Mouse (Mus musculus) intestine, embryonic 15.5 days (tissue): Measurements from ENCODE around the gene Pdcd1lg2. TPM values are rescaled to one million over a fixed set of nuclear protein-coding genes. Genes with fewer than 3 reads are reported as not detected.

Experiments used
- ATAC-seq: fragments of 200-750 bp; cut with Nextera tagmentation; 2 replicates; pipeline ENCODE4 v1.8.0; 2017; ENCODE audit warnings: moderate TSS enrichment, moderate library complexity
- H3K27ac ChIP-seq: fragments of 300-500 bp; sonication (generic); 2 replicates; pipeline ENCODE4 v1.5.1; 2015; ENCODE audit warnings: mild to moderate bottlenecking, inconsistent platforms
- H3K27me3 ChIP-seq: fragments of 300-500 bp; sonication (generic); replicated peaks from 2 replicates; pipeline ENCODE4 v1.6.1; 2015; ENCODE audit warnings: inconsistent platforms
- H3K36me3 ChIP-seq: fragments of 300-500 bp; sonication (generic); 2 replicates; pipeline ENCODE4 v1.6.1; 2015; ENCODE audit warnings: inconsistent platforms
- H3K4me1 ChIP-seq: fragments of 300-500 bp; sonication (generic); replicated peaks from 2 replicates; pipeline ENCODE4 v1.6.1; 2015; ENCODE audit warnings: inconsistent platforms
- H3K4me2 ChIP-seq: fragments of 300-500 bp; sonication (generic); replicated peaks from 2 replicates; pipeline ENCODE4 v1.6.1; 2015; ENCODE audit warnings: mild to moderate bottlenecking, inconsistent platforms
- H3K4me3 ChIP-seq: fragments of 300-500 bp; sonication (generic); replicated peaks from 2 replicates; pipeline ENCODE4 v1.5.1; 2015; ENCODE audit warnings: inconsistent platforms
- H3K9ac ChIP-seq: fragments of 300-500 bp; sonication (generic); 2 replicates; pipeline ENCODE4 v1.6.1; 2015; ENCODE audit warnings: inconsistent platforms
- H3K9me3 ChIP-seq: fragments of 300-500 bp; sonication (generic); 2 replicates; pipeline ENCODE4 v1.6.1; 2016; ENCODE audit warnings: inconsistent platforms
- WGBS: fragments of 180-500 bp; shearing (Covaris S2); methylation state at CpG from one replicate; pipeline ENCODE4 v1.1.7; 2015; 5-methylcytosine and 5-hydroxymethylcytosine counted together
- polyA plus RNA-seq: library from polyadenylated mRNA; unstranded; fragments of >200 nt; fragmentation: Nextera tagmentation; extraction: Ambion mirVana; gene quantifications from 2 replicates; pipeline ENCODE4 v1.2.1, GENCODE M21; 2015

Gene Pdcd1lg2
- not detected in 2 replicates for polyA plus RNA-seq

DNA sequence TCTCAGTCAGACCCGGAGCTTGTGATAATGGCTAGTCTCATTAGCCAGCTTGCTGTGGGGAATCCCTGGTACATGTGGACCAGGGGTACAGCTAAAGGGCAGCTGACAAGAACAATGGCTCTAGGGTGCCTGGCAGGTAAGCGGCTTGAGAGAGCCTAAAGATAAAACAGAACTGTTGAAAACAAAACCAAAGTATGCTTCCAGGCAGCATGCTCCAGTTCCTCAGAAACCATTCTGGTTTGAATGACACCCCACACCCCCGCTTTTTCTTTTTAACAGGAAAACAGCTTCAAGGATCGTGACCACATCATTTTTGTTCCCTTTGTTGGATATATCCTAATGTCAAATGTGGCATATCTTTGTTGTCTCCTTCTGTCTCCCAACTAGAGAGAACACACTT, at the start of gene Pdcd1lg2:
Pdcd1lg2 (plus strand) TSS at position 301 of the 400 bp plus-strand sequence.
- Histone ChIP-seq H3K36me3 (no peaks in the 10 kb centered on the region), H3K4me2 (no peak within 1 kb of the TSS), H3K4me1 (no peaks in the 10 kb centered on the region; the same call in 1 of the 2 replicates), H3K9ac (no peak within 1 kb of the TSS), H3K27ac (no peak within 1 kb of the TSS), H3K9me3 (no peaks in the 10 kb centered on the region), H3K4me3 (no peak within 1 kb of the TSS), H3K27me3 (no peaks in the 10 kb centered on the region)
- no peak for ATAC-seq
- WGBS: 90% methylated on average over 4 of the region's 4 CpGs

GRCm38 (mm10) chr19:29361468-29362130, 49.1 kb upstream of the Pdcd1lg2 start:
- no peaks in the 10 kb centered on the region for H3K27me3 ChIP-seq
- peaks cover 9% of the 10 kb centered on the region; the same call in 1 of the 2 replicates for H3K4me1 ChIP-seq
- H3K9ac ChIP-seq: peak overlapping the region; percentile 74
- 2% methylated on average over 33 of the region's 33 CpGs for WGBS
- no peaks in the 10 kb centered on the region for H3K36me3 ChIP-seq
- H3K4me2 ChIP-seq: peak overlapping the region; percentile 78
- peak overlapping the region; percentile 42; the same call in 1 of the 2 replicates for H3K27ac ChIP-seq
- peak overlapping the region; percentile 65 for H3K4me3 ChIP-seq
- ATAC-seq: peak; percentile 99
- H3K9me3 ChIP-seq: no peaks in the 10 kb centered on the region

- no peaks in the 10 kb centered on the region for H3K36me3 ChIP-seq
- 24% methylated on average over 13 of the region's 13 CpGs for WGBS
- ATAC-seq: peak; percentile 42; the same call in 1 of the 2 replicates
These were observed 48.4 kb upstream of the Pdcd1lg2 start for GRCm38 (mm10) chr19:29362173-29362930.

DNA sequence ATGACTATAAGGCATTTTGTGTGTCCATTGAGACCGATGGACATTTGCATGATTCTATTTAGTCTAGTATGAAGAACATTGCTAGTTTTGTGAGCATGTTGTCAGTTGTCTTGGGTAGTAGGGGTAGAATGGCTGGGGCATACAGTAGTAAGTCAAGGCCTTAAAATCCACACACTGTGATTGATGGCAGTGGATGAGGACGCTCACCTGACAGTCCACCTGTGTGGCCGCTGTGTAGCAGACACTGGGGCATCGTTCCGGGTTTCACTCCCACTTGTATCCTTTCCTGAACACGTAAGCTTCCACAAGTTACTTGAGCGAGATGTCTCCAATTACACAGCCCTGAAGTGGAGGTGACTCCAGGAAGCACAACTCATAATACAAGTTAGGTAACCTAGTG, 47.2 kb upstream of the Pdcd1lg2 start:
- Histone ChIP-seq H3K27ac (no peak overlapping the region), H3K27me3 (no peaks in the 10 kb centered on the region), H3K4me1 (peaks cover 11% of the 10 kb centered on the region; the same call in 1 of the 2 replicates), H3K9me3 (no peaks in the 10 kb centered on the region), H3K36me3 (no peaks in the 10 kb centered on the region), H3K9ac (no peak overlapping the region), H3K4me2 (no peak overlapping the region), H3K4me3 (no peak overlapping the region)
- 88% methylated on average over 7 of the region's 7 CpGs for WGBS
- no peak for ATAC-seq

More at GRCm38 (mm10) chr19:29362173-29362930, 48.4 kb upstream of the Pdcd1lg2 start:
- H3K9me3 ChIP-seq: no peaks in the 10 kb centered on the region
- peak overlapping the region; percentile 74 for H3K9ac ChIP-seq
- H3K27me3 ChIP-seq: no peaks in the 10 kb centered on the region
- H3K27ac ChIP-seq: no peak overlapping the region
- H3K4me1 ChIP-seq: peaks cover 11% of the 10 kb centered on the region; the same call in 1 of the 2 replicates
- H3K4me2 ChIP-seq: peak overlapping the region; percentile 78
- peak overlapping the region; percentile 65 for H3K4me3 ChIP-seq

GRCm38 (mm10) chr19:29364076-29364475, 46.6 kb upstream of the Pdcd1lg2 start:
- H3K4me3 ChIP-seq: no peak overlapping the region
- ATAC-seq: no peak
- H3K36me3 ChIP-seq: no peaks in the 10 kb centered on the region
- no peak overlapping the region for H3K4me2 ChIP-seq
- peaks cover 11% of the 10 kb centered on the region; the same call in 1 of the 2 replicates for H3K4me1 ChIP-seq
- H3K27ac ChIP-seq: no peak overlapping the region
- no peak overlapping the region for H3K9ac ChIP-seq
- H3K9me3 ChIP-seq: no peaks in the 10 kb centered on the region
- no peaks in the 10 kb centered on the region for H3K27me3 ChIP-seq
- 78% methylated on average over 5 of the region's 5 CpGs for WGBS

DNA sequence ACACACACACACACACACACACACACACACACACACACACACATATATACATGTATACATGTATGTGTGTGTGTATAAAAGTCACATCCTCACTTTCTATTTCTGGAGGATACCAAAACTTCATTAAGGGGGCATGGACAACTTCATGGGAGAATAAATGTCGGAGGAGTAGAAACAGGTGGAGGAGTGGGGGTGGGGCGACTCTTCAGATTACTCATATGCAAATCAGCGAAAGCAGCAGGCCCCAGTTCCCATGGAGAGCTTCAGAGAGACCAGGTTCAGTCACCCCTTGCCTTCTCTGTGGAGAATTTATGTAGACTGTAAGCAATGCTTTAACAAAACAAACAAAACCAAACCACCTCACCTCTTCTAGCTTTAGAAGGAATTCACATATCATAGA, 45.6 kb upstream of the Pdcd1lg2 start:
- Histone ChIP-seq H3K27me3 (no peaks in the 10 kb centered on the region), H3K36me3 (no peaks in the 10 kb centered on the region), H3K27ac (no peak overlapping the region), H3K4me3 (no peak overlapping the region), H3K4me1 (peaks cover 11% of the 10 kb centered on the region; the same call in 1 of the 2 replicates), H3K9ac (no peak overlapping the region), H3K4me2 (no peak overlapping the region), H3K9me3 (no peaks in the 10 kb centered on the region)
- 29% methylated on average over 3 of the region's 3 CpGs for WGBS
- no peak for ATAC-seq

DNA sequence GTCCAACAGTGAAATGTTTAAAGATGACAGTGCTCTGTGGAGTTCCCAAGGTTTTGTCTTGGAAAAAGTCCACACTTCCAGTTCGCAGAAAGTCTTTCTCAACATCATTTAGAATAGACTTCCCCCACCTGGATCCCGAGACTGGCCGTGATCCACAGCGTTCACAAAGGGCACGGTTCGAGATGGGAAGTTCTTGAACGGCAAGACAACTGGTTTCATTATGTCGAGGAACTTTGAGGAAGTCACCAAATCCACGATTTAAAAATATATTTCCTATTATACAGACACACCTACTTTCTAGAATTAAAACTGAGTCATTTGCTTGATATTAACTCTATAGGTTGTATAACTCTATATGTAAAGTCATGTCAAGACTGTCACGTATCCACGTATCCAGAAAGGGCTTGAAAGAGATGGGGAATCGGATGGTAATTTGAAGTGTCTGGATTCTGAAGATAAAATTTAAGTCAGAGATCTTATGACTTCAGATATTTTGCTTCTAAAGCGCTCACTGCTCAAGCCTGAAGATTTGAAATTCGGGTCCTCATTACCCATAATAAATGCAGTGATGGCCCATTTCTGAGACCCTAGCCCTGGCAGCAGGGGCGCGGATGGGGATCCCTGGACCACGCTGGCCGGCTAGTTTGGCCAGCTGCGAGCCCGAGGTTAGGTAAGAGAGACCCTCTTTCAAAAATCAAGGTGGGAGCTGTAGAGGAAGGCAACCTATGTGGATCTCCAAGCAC, 44.3 kb upstream of the Pdcd1lg2 start:
- ATAC-seq: no peak
- peak overlapping the region; percentile 29; the same call in 1 of the 2 replicates for H3K9ac ChIP-seq
- H3K4me3 ChIP-seq: peak overlapping the region; percentile 49
- H3K9me3 ChIP-seq: no peaks in the 10 kb centered on the region
- H3K4me1 ChIP-seq: peaks cover 3% of the 10 kb centered on the region; the same call in 1 of the 2 replicates
- peak overlapping the region; percentile 84 for H3K4me2 ChIP-seq
- no peaks in the 10 kb centered on the region for H3K27me3 ChIP-seq
- 59% methylated on average over 20 of the region's 20 CpGs for WGBS
- H3K36me3 ChIP-seq: no peaks in the 10 kb centered on the region
- H3K27ac ChIP-seq: no peak overlapping the region

GRCm38 (mm10) chr19:29366969-29367622, 43.6 kb upstream of the Pdcd1lg2 start, which contains the start of the genes Plgrkt and Cd274:
Gene Plgrkt, minus strand, starts transcription at chr19:29367390.
Gene Cd274, plus strand, starts transcription at chr19:29367455.
- Histone ChIP-seq H3K4me3 (peak within 1 kb of the TSS; percentile 49), H3K36me3 (no peaks in the 10 kb centered on the region), H3K4me1 (peaks cover 3% of the 10 kb centered on the region; the same call in 1 of the 2 replicates), H3K27me3 (no peaks in the 10 kb centered on the region), H3K9me3 (no peaks in the 10 kb centered on the region), H3K4me2 (peak within 1 kb of the TSS; percentile 84), H3K27ac (peak within 1 kb of the TSS; percentile 29; the same call in 1 of the 2 replicates), H3K9ac (peak within 1 kb of the TSS; percentile 29)
- ATAC-seq: peak; percentile 90
- 2% methylated on average over 26 of the region's 26 CpGs for WGBS

- Histone ChIP-seq H3K9me3 (no peaks in the 10 kb centered on the region), H3K4me1 (peaks cover 3% of the 10 kb centered on the region; the same call in 1 of the 2 replicates), H3K4me2 (no peak overlapping the region), H3K27ac (no peak overlapping the region), H3K36me3 (no peaks in the 10 kb centered on the region), H3K9ac (no peak overlapping the region), H3K27me3 (no peaks in the 10 kb centered on the region), H3K4me3 (no peak overlapping the region)
- WGBS: 91% methylated on average over 2 of the region's 2 CpGs
- ATAC-seq: no peak
These were observed 42.7 kb upstream of the Pdcd1lg2 start for GRCm38 (mm10) chr19:29368041-29368440.

DNA sequence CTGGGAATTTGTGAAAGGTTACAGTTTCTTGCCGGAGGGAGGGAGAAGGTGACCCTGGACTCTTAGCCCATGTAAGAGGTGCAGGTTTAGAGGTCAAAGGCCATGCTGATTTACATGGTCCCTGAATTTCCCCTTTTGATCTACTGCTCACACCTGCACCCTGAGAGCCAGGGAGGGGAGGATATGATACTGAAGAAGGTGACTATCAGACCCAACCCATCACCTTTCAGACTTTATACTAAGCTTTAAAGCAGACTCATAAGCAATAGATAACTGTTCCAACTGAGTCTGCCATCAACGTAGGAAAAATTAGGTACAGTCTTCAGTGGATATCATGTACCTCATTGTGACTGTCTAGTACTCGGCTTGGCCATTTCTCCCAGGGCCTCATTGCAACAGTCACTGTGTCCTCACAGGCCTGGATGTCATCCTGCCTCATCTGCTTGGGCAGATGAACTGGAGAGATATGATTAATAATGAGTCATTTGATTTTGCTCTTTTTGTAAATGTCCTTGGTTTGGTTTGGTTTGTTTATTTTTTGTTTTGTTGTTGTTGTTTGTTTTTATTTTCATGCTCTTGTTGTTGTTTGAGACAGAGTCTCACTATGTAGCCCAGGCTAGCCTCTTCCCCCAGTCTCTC, 41.9 kb upstream of the Pdcd1lg2 start:
- H3K9me3 ChIP-seq: no peaks in the 10 kb centered on the region
- no peak overlapping the region for H3K9ac ChIP-seq
- no peaks in the 10 kb centered on the region for H3K27me3 ChIP-seq
- H3K4me2 ChIP-seq: no peak overlapping the region
- peaks cover 3% of the 10 kb centered on the region; the same call in 1 of the 2 replicates for H3K4me1 ChIP-seq
- ATAC-seq: no peak
- no peaks in the 10 kb centered on the region for H3K36me3 ChIP-seq
- 84% methylated on average over 3 of the region's 3 CpGs for WGBS
- H3K4me3 ChIP-seq: no peak overlapping the region
- H3K27ac ChIP-seq: no peak overlapping the region

DNA sequence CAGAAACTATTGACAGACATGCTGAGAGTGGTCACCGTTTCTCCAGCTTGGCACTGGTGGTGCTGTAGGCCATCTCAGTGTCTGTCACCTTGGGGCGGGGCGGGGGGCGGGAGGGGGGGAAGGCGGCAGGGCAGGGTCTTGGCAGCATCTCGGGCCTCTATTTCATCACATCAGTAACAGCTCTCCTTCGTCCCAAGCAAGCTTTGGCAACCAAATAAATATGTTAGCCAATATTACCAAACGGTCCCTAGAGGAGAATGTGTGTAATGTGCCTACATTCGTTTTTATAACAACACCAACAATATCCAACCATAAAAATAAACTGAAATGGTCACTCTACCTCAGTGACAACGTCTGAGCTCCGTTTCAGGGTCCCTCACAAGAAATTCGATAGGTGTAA, 40.6 kb upstream of the Pdcd1lg2 start:
- 72% methylated on average over 12 of the region's 12 CpGs for WGBS

More for the DNA sequence above, 40.6 kb upstream of the Pdcd1lg2 start:
- H3K9ac ChIP-seq: no peak overlapping the region
- peaks cover 3% of the 10 kb centered on the region; the same call in 1 of the 2 replicates for H3K4me1 ChIP-seq
- H3K9me3 ChIP-seq: no peaks in the 10 kb centered on the region
- no peak overlapping the region for H3K4me2 ChIP-seq
- no peaks in the 10 kb centered on the region for H3K36me3 ChIP-seq
- ATAC-seq: no peak
- no peaks in the 10 kb centered on the region for H3K27me3 ChIP-seq
- H3K27ac ChIP-seq: no peak overlapping the region
- H3K4me3 ChIP-seq: no peak overlapping the region
